Mouse (Mus musculus) embryonic facial prominence, embryonic 14.5 days (tissue): ENCODE results near the gene Hspb6. TPM values are rescaled to one million over a fixed set of nuclear protein-coding genes. Genes with fewer than 3 reads are reported as not detected.

ENCODE experiments used
- ATAC-seq: fragments of 200-750 bp; cut with Nextera tagmentation; 2 replicates; pipeline ENCODE4 v1.8.0; 2017; ENCODE audit warnings: low read depth, moderate number of reproducible peaks, moderate TSS enrichment
- DNase-seq: peaks from one replicate; pipeline ENCODE4 v3.0.0-alpha.2; 2015; ENCODE audit warnings: low spot score
- H3K27ac ChIP-seq: fragments of 300-500 bp; sonication (generic); replicated peaks from 2 replicates; pipeline ENCODE4 v1.5.1; 2014; ENCODE audit warnings: low read depth, mild to moderate bottlenecking, low read length, moderate library complexity
- H3K27me3 ChIP-seq: fragments of 300-500 bp; sonication (generic); replicated peaks from 2 replicates; pipeline ENCODE4 v1.6.1; 2014; ENCODE audit warnings: low read length; ENCODE audit not compliant: control insufficient read depth, insufficient read depth
- H3K36me3 ChIP-seq: fragments of 300-500 bp; sonication (generic); 2 replicates; pipeline ENCODE4 v1.6.1; 2014; ENCODE audit warnings: low read length, mixed read lengths; ENCODE audit not compliant: control insufficient read depth, insufficient read depth
- H3K4me1 ChIP-seq: fragments of 300-500 bp; sonication (generic); 2 replicates; pipeline ENCODE4 v1.6.1; 2014; ENCODE audit warnings: antibody characterized with exemption, low read length; ENCODE audit not compliant: control insufficient read depth, insufficient read depth
- H3K4me2 ChIP-seq: fragments of 300-500 bp; sonication (generic); 2 replicates; pipeline ENCODE4 v1.6.1; 2014; ENCODE audit warnings: low read depth, mild to moderate bottlenecking, low read length, moderate library complexity, mixed read lengths
- H3K4me3 ChIP-seq: fragments of 300-500 bp; sonication (generic); 2 replicates; pipeline ENCODE4 v1.5.1; 2014; ENCODE audit warnings: low read depth, mild to moderate bottlenecking, low read length
- H3K9ac ChIP-seq: fragments of 300-500 bp; sonication (generic); 2 replicates; pipeline ENCODE4 v1.6.1; 2014; ENCODE audit warnings: low read depth, mild to moderate bottlenecking, low read length, moderate library complexity, mixed read lengths
- H3K9me3 ChIP-seq: fragments of 300-500 bp; sonication (generic); 2 replicates; pipeline ENCODE4 v1.6.1; 2016; ENCODE audit warnings: low read length; ENCODE audit not compliant: control insufficient read depth
- WGBS: fragments of 180-500 bp; shearing (Covaris S2); extraction: QIAGEN DNeasy Blood & Tissue Kit; methylation state at CpG from one replicate; pipeline ENCODE4 v1.1.7; 2014; 5-methylcytosine and 5-hydroxymethylcytosine counted together
- polyA plus RNA-seq: library from polyadenylated mRNA; unstranded; fragments of >200 nt; fragmentation: Nextera tagmentation; extraction: Ambion mirVana; gene quantifications from 2 replicates; pipeline ENCODE4 v1.2.1, GENCODE M21; 2014

The Hspb6 gene
- polyA plus RNA-seq, 1 experiment from 2014 or later, result 20.4 TPM

DNA sequence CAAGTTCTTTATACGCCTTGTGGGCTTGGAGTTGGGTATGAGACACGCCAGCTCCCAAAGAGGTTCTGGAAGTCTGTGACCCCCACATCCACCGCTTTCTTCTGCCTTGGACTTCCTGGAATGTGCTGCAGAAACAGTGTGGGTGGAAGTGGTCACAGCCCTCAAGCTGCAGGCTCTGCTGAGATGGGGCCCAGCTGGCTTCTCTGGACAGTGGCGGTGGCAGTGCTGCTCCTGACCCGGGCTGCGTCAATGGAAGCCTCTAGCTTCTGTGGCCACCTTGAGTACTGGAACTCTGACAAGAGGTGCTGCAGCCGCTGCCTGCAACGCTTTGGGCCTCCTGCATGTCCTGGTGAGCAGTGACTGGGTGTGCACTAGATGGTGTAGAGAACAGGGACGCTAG, 14.1 kb downstream of the Hspb6 start:
- Histone ChIP-seq H3K4me1 (no peaks in the 10 kb centered on the region; the same call in 1 of the 2 replicates), H3K27me3 (no peaks in the 10 kb centered on the region), H3K4me2 (no peak overlapping the region), H3K9me3 (no peaks in the 10 kb centered on the region), H3K36me3 (peaks cover 58% of the 10 kb centered on the region), H3K4me3 (no peak overlapping the region), H3K9ac (no peak overlapping the region), H3K27ac (no peak overlapping the region)
- ATAC-seq (no peak), DNase-seq (no peak)
- WGBS, result 88% methylated on average over 9 of the region's 9 CpGs

DNA sequence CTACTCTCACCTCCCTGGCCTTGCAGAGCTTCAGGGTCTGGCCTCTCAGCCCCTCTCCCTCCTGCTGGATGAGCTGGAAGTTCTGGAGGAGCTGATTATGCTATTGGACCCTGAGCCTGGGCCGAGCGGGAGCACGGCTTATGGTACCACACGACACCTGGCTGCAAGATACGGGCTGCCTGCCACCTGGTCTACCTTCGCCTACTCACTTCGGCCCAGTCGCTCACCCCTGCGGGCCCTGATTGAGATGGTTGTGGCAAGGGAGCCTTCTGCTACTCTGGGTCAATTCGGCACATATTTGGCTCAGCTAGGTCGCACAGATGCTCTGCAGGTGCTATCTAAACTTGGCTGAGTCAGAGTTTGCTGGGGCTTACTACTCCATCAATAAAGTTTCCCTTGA, 15.6 kb downstream of the Hspb6 start:
- no peak for ATAC-seq

DNA sequence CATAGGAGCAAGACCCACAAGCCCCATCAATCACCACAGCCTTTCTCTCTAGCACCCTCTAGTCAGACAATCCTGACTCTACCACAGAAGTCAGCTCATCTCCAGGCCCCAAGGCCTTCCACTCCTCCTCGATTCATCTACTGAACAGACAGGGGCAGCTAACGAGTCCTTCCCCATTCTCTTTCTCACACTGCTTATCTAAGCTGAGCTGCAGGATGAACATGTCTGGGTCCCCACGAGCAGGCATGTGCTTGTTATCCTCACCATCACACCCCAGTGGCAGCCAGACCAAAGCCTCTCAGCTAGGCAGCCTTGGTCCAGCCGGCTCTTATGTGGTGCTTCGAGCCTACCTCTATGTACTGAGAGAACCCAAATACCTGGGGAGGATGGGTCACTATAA, 20.4 kb downstream of the Hspb6 start:
- Histone ChIP-seq H3K4me2 (no peak overlapping the region), H3K27ac (no peak overlapping the region), H3K36me3 (peaks cover 97% of the 10 kb centered on the region), H3K4me1 (no peaks in the 10 kb centered on the region), H3K9ac (no peak overlapping the region), H3K9me3 (no peaks in the 10 kb centered on the region), H3K4me3 (no peak overlapping the region), H3K27me3 (no peaks in the 10 kb centered on the region)
- ATAC-seq, result no peak
- no peak for DNase-seq
- WGBS, result 89% methylated on average over 5 of the region's 5 CpGs

More for the DNA sequence above, 15.6 kb downstream of the Hspb6 start:
- DNase-seq, result no peak
- no peak overlapping the region for H3K9ac ChIP-seq
- H3K27me3 ChIP-seq, result no peaks in the 10 kb centered on the region
- no peak overlapping the region for H3K4me3 ChIP-seq
- H3K36me3 ChIP-seq, result peaks cover 74% of the 10 kb centered on the region
- H3K27ac ChIP-seq, result no peak overlapping the region
- H3K4me2 ChIP-seq, result no peak overlapping the region
- H3K9me3 ChIP-seq, result no peaks in the 10 kb centered on the region
- no peaks in the 10 kb centered on the region; the same call in 1 of the 2 replicates for H3K4me1 ChIP-seq
- 83% methylated on average over 11 of the region's 11 CpGs for WGBS

DNA sequence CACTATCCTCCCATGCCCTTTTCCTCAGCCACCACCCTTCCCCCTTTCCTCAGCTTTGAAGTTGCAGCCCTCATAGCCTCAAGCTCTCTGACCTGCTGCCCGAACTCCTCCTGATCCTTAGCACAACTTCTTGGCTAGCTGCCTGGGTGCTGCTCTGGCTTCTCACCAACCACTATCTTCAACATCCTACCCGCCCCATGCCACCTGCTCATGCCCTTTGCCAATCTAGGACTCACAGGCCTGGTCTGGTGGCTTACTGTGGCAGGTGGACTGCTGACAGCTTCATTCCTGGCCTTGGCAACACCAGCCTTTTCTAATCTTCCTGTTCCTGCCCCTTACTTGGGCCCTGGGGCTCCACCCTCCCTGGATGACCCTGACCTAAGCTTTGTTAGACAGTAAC, 21.0 kb downstream of the Hspb6 start:
- ATAC-seq (no peak), DNase-seq (no peak)
- no peak overlapping the region for H3K27ac ChIP-seq
- no peaks in the 10 kb centered on the region for H3K4me1 ChIP-seq
- H3K36me3 ChIP-seq, result peaks cover 100% of the 10 kb centered on the region
- H3K4me2 ChIP-seq, result no peak overlapping the region
- WGBS, result 84% methylated on average over 2 of the region's 2 CpGs
- H3K9me3 ChIP-seq, result no peaks in the 10 kb centered on the region
- H3K4me3 ChIP-seq, result no peak overlapping the region
- H3K27me3 ChIP-seq, result no peaks in the 10 kb centered on the region
- no peak overlapping the region for H3K9ac ChIP-seq

DNA sequence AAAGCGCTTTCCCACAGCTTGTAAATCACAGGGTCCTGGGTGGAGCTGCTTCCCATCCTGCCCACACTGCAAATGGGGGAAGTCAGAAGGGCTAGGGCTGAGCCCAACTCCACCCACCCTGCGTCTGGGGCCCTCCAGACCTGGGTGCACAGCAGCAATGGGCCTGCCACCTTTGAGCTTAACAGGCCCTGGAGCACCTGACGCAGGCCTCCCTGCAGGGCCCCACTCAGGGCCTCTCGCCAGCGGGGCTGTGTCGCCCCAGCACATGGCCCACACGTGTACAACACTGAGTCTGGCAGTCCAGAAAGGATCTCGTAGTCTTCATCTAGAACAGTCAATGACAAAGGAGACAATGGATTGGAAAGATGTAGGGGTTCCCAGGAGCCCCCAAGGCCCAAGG, 28.0 kb downstream of the Hspb6 start:
- Histone ChIP-seq H3K4me1 (no peaks in the 10 kb centered on the region), H3K4me2 (no peak overlapping the region), H3K9me3 (no peaks in the 10 kb centered on the region), H3K9ac (no peak overlapping the region), H3K4me3 (no peak overlapping the region), H3K27ac (no peak overlapping the region), H3K36me3 (peaks cover 100% of the 10 kb centered on the region), H3K27me3 (no peaks in the 10 kb centered on the region)
- 87% methylated on average over 8 of the region's 8 CpGs for WGBS
- DNase-seq (no peak), ATAC-seq (no peak)

DNA sequence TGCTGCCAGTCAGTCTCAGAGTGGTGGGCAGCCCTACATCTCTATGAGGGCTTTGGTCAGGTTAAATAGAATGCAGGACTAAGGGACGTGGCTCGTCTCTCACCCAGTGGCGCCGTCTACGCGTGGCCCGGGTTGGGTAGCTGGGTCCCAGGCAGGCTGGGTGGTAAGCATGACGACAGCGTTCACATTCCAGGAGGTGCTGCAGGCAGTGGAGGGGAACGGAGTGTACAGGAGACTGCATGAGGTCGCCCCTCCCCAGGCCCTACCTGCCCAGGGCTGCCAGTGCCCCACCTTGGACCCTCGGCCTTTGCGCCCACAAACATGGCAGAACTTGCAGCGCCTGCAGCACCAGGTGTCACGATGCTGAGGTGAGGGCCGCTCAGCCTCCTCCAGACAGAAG, 29.6 kb downstream of the Hspb6 start:
- no peak for ATAC-seq
- 95% methylated on average over 16 of the region's 16 CpGs for WGBS
- no peaks in the 10 kb centered on the region for H3K27me3 ChIP-seq

DNA sequence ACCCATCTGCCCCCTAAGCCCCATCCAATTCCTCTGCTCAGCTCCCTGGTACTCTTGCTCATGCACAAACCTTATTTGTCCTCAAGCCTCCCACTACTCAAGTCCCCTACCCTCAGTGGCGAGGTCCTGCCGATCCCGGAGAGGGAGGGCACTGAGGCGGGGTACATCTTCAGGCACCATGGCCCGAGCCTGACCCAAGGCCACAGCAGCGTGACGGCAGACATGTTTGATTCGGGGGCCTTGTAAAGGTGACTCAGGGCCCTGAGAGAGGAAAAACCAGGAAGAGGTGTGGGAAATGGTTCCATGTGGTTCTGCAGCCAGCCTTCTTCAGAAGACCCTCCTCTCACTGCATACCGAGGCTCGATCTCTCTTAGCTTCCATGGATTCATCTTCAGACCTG, 32.4 kb downstream of the Hspb6 start:
- Histone ChIP-seq H3K9ac (no peak overlapping the region), H3K36me3 (peaks cover 74% of the 10 kb centered on the region), H3K4me3 (no peak overlapping the region), H3K4me2 (no peak overlapping the region), H3K9me3 (no peaks in the 10 kb centered on the region), H3K4me1 (peaks cover 7% of the 10 kb centered on the region; the same call in 1 of the 2 replicates), H3K27me3 (no peaks in the 10 kb centered on the region), H3K27ac (no peak overlapping the region)
- DNase-seq, result no peak
- no peak for ATAC-seq
- WGBS, result 95% methylated on average over 10 of the region's 10 CpGs

More for the DNA sequence above, 29.6 kb downstream of the Hspb6 start:
- Histone ChIP-seq H3K9ac (no peak overlapping the region), H3K27ac (no peak overlapping the region), H3K4me1 (no peaks in the 10 kb centered on the region), H3K9me3 (no peaks in the 10 kb centered on the region), H3K4me2 (no peak overlapping the region), H3K36me3 (peaks cover 100% of the 10 kb centered on the region), H3K4me3 (no peak overlapping the region)
- no peak for DNase-seq

DNA sequence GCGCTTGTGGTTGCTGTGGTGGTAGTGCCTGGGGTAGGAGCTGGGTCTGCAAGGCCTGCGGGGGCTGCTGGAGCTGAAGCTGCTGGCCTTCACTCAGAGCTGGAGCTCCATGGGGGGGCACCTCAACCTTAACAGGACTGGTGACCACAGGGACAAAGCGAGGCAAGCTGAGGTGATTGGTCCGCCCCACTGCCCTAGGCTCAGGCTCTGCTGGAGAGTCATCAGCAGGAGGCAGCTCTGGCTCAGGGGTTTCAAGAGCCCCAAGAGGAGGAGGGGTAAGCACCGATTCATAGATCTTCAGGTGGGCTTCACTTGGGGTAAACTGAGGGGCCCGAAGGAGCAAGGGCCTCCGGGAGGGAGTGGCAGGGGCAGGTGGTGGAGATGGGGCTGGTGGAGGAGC, 33.2 kb downstream of the Hspb6 start:
- ATAC-seq (no peak), DNase-seq (no peak)
- Histone ChIP-seq H3K4me1 (peaks cover 7% of the 10 kb centered on the region; the same call in 1 of the 2 replicates), H3K27ac (no peak overlapping the region), H3K27me3 (no peaks in the 10 kb centered on the region), H3K4me2 (no peak overlapping the region), H3K4me3 (no peak overlapping the region), H3K36me3 (peaks cover 66% of the 10 kb centered on the region), H3K9me3 (no peaks in the 10 kb centered on the region), H3K9ac (no peak overlapping the region)
- WGBS, result 96% methylated on average over 7 of the region's 7 CpGs

DNA sequence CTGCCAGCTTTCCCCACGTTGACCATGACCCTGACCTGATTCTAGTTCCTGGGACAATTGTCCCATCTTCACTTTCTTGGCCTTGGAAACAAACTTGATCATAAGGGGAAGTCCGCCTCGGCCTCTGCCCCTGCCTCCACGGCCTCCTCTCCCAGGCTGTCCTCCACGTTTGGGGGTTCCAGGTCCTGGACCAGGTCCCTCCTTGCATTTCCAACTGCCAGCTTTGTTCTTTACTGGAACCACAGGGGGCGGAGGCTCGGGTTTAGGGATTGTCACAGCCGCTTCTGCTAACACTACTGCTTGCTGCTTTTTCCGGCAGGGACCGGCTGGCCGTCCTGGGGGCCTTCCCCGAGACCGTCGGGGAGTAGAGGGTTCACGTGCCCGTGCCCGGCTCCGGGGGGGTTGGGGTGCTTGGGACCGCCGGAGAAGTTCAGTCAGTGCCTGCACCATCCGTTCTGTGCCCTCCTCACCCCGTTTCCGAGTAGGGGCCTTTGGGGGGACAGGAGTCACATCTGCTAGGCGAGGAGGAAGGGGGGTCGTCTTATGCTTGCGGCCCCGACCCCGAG, 34.6 kb downstream of the Hspb6 start:
- Histone ChIP-seq H3K4me3 (peak overlapping the region; percentile 94), H3K27ac (no peak overlapping the region), H3K4me2 (no peak overlapping the region), H3K4me1 (peaks cover 7% of the 10 kb centered on the region; the same call in 1 of the 2 replicates), H3K36me3 (peaks cover 52% of the 10 kb centered on the region), H3K9ac (peak overlapping the region; percentile 96; the same call in 1 of the 2 replicates), H3K9me3 (no peaks in the 10 kb centered on the region), H3K27me3 (no peaks in the 10 kb centered on the region)
- DNase-seq (no peak), ATAC-seq (no peak)
- WGBS, result 91% methylated on average over 28 of the region's 28 CpGs
